Mouse (Mus musculus) olfactory bulb, adult 2 months (tissue): ENCODE results near the gene Hivep2.

Experiments
- CTCF ChIP-seq: fragments of 200-500 bp; IDR thresholded peaks from 2 replicates; pipeline ENCODE4 v1.5.1; 2012; ENCODE audit warnings: low read depth, mild to moderate bottlenecking, low read length, moderate library complexity; ENCODE audit not compliant: insufficient read depth
- POLR2A ChIP-seq: fragments of 200-500 bp; IDR thresholded peaks from 2 replicates; pipeline ENCODE4 v1.6.1; 2012; ENCODE audit warnings: mild to moderate bottlenecking, low read depth, low read length, moderate library complexity; ENCODE audit not compliant: insufficient read depth

DNA sequence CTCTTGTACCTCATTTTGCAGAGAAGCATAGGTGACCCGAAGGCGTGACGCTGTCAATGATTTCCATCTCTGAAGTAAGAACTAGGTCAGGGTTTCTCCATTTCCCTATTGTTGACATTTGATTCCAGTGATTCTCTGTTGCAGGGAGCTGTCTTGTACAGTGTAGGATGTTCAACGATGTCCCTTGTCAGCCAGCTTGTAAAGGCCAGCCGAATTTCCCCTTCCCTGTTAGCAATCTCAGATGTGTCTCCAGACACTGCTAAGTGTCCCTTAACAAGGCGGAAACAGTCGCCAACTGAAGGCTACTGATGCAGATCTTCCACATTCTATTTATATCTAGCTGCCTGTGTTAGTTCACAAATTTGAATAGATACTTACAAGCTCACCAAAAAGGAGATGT lies 68.9 kb downstream of the Hivep2 start:
- no peak for TF ChIP-seq CTCF
- no peak for TF ChIP-seq POLR2A
